17 mouse cellular contexts compared by ENCODE assay signal in the genomic region with DNA sequence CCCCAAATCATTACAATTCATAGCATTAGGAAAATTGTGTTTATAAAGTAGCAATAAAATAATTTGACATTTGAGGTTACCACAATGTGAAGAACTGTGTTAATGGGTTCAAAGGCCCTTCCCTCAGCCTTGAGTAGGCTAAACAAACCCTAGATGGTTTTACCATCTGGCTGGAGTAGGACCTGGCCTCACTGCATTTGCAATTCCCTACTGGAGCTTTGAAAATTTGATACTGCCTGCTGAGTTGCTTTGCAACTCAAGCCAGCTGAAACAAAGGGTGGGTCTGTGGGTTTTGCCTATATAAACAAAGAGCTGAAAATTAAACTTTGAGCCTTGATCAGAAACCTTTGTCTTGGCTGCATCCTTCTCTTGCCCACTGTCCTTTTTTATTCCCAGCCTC.
"Had no signal": no experiment of that assay in that cellular context is flagged by ENCODE, and none has a peak within 500 bp of the region (broad histone marks: within the 10 kb centered on the region; RNA-seq: fewer than 3 reads in every experiment).

No protein-coding gene starts in this region.

- H3K27me3 ChIP-seq: limb, embryonic 12.5 days; limb, embryonic 15.5 days; neural tube, embryonic 13.5 days had no signal

- H3K4me1 ChIP-seq: limb, embryonic 15.5 days; midbrain, embryonic 10.5 days; neural tube, embryonic 13.5 days had no signal

- H3K36me3 ChIP-seq: limb, embryonic 12.5 days; limb, embryonic 15.5 days; midbrain, embryonic 10.5 days; neural tube, embryonic 13.5 days had no signal

- H3K9me3 ChIP-seq: limb, embryonic 15.5 days had no signal

- DNase-seq: kidney, postnatal 10 days; kidney, postnatal 4 days; left cerebral cortex, postnatal 4 days; liver, postnatal 0 days; lung, embryonic 14.5 days; midbrain, embryonic 14.5 days; thymus, adult 18-20 months; thymus, postnatal 36 days had no signal

- H3K4me2 ChIP-seq: limb, embryonic 12.5 days; limb, embryonic 15.5 days; liver, embryonic 11.5 days; lung, embryonic 14.5 days; neural tube, embryonic 13.5 days had no signal

- H3K9ac ChIP-seq: limb, embryonic 12.5 days; limb, embryonic 15.5 days; liver, embryonic 14.5 days; liver, postnatal 0 days; lung, embryonic 14.5 days; neural tube, embryonic 13.5 days had no signal

- ATAC-seq: intestine, postnatal 0 days; liver, postnatal 0 days; lung, postnatal 0 days had no signal

- H3K4me3 ChIP-seq: limb, embryonic 12.5 days; limb, embryonic 15.5 days; midbrain, embryonic 10.5 days; neural tube, embryonic 13.5 days had no signal

- H3K27ac ChIP-seq: limb, embryonic 12.5 days; limb, embryonic 15.5 days; liver, embryonic 14.5 days; macrophage; midbrain, embryonic 10.5 days; neural tube, embryonic 13.5 days had no signal
